Mouse (Mus musculus) ES-Bruce4 (cell line): ENCODE data around the gene Bmp2k.

Source experiments
- CTCF ChIP-seq: IDR thresholded peaks from one replicate; pipeline ENCODE4 v1.8.1; 2011; ENCODE audit warnings: low read depth, low read length
- EP300 ChIP-seq: IDR thresholded peaks from 2 replicates; pipeline ENCODE4 v1.6.1; 2011; ENCODE audit warnings: low read depth, low read length; ENCODE audit not compliant: insufficient read depth
- POLR2A ChIP-seq: IDR thresholded peaks from one replicate; pipeline ENCODE4 v1.8.1; 2011; ENCODE audit warnings: low read length; ENCODE audit not compliant: insufficient read depth

DNA sequence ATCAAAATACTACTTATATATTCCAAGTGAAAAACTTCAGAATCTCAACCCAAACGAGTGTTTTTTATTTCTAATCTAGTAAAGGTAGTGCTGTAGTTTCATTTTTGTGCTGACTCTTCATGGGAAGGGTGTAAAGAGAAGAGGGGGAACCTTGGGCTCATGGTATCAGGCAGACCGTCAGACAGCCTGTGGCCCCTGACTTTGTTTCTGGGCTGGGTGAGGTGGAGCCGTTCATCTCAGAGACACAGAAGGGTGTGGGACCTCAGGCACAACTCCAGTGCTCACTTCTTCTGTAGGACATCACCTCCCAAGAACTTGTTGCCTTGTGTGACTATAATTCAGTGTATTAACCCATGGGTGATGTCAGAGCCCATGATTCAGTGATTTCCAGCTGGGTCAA, 10.0 kb downstream of the Bmp2k start:
- TF ChIP-seq CTCF (no peak), EP300 (no peak), POLR2A (no peak)
